Mouse (Mus musculus): ENCODE data around the gene Shld2. TPM values are rescaled to one million over a fixed set of nuclear protein-coding genes. Genes with fewer than 3 reads are reported as not detected.
"Not testable (repeated sequence)": the region's sequence is repeated elsewhere in the genome, so short reads cannot be mapped to it uniquely, and the experiment has no call there.

The Shld2 gene
- polyA plus RNA-seq, 1 experiment from 2014 or later = 11.8 TPM

- Histone ChIP-seq H3K9ac (ENCODE audit: low read depth, low read length) (no peak overlapping the region), H3K9me3 (replicated peaks; ENCODE audit: low read length) (no peaks in the 10 kb centered on the region), H3K27ac (no peak overlapping the region), H3K4me1 (replicated peaks; ENCODE audit: insufficient read depth, low read length) (no peaks in the 10 kb centered on the region; the same call in 1 of the 2 replicates), H3K36me3 (ENCODE audit: insufficient read depth, low read length) (no peaks in the 10 kb centered on the region), H3K4me3 (replicated peaks; ENCODE audit: low read depth, low read length) (no peak overlapping the region), H3K4me2 (ENCODE audit: low read length) (no peak overlapping the region), H3K27me3 (ENCODE audit: insufficient read depth, low read length) (no peaks in the 10 kb centered on the region)
- no peak for TF ChIP-seq CTCF (IDR thresholded peaks at IDR 0.05; ENCODE audit: low read depth)
- DNase-seq (ENCODE audit: low spot score) (no peak), ATAC-seq (replicated peaks; ENCODE audit: low FRiP score, low read depth) (no peak)
- 46% methylated on average over 4 of the region's 4 CpGs for WGBS
These were observed 30.6 kb downstream of the Shld2 start for GRCm38 (mm10) chr14:34279726-34280125.

GRCm38 (mm10) chr14:34275225-34275624 lies 35.1 kb downstream of the Shld2 start:
- ATAC-seq (replicated peaks; ENCODE audit: low FRiP score, low read depth) (peak; percentile 49; the same call in 1 of the 2 replicates), DNase-seq (ENCODE audit: low spot score) (no peak)
- no peaks in the 10 kb centered on the region for H3K36me3 ChIP-seq (ENCODE audit: insufficient read depth, low read length)
- no peak overlapping the region for H3K4me3 ChIP-seq (replicated peaks; ENCODE audit: low read depth, low read length)
- H3K9ac ChIP-seq (ENCODE audit: low read depth, low read length) = no peak overlapping the region
- no peaks in the 10 kb centered on the region for H3K9me3 ChIP-seq (replicated peaks; ENCODE audit: low read length)
- no peak for TF ChIP-seq CTCF (IDR thresholded peaks at IDR 0.05; ENCODE audit: low read depth)
- H3K4me1 ChIP-seq (replicated peaks; ENCODE audit: insufficient read depth, low read length) = no peaks in the 10 kb centered on the region; the same call in 1 of the 2 replicates
- H3K27ac ChIP-seq = no peak overlapping the region
- 65% methylated on average over 4 of the region's 4 CpGs for WGBS
- H3K27me3 ChIP-seq (ENCODE audit: insufficient read depth, low read length) = no peaks in the 10 kb centered on the region
- no peak overlapping the region for H3K4me2 ChIP-seq (ENCODE audit: low read length)

- ATAC-seq (replicated peaks; ENCODE audit: low FRiP score, low read depth) (no peak), DNase-seq (ENCODE audit: low spot score) (no peak)
- H3K4me3 ChIP-seq (replicated peaks; ENCODE audit: low read depth, low read length) = no peak overlapping the region
- H3K9me3 ChIP-seq (replicated peaks; ENCODE audit: low read length) = no peaks in the 10 kb centered on the region
- no peaks in the 10 kb centered on the region for H3K27me3 ChIP-seq (ENCODE audit: insufficient read depth, low read length)
- TF ChIP-seq CTCF (IDR thresholded peaks at IDR 0.05; ENCODE audit: low read depth) = no peak
- H3K36me3 ChIP-seq (ENCODE audit: insufficient read depth, low read length) = no peaks in the 10 kb centered on the region
- no peak overlapping the region for H3K4me2 ChIP-seq (ENCODE audit: low read length)
- H3K4me1 ChIP-seq (replicated peaks; ENCODE audit: insufficient read depth, low read length) = no peaks in the 10 kb centered on the region; the same call in 1 of the 2 replicates
- no peak overlapping the region for H3K9ac ChIP-seq (ENCODE audit: low read depth, low read length)
- no peak overlapping the region for H3K27ac ChIP-seq
- WGBS = 95% methylated on average over 3 of the region's 3 CpGs
These were observed 36.2 kb downstream of the Shld2 start for GRCm38 (mm10) chr14:34274141-34274540.

- no peak overlapping the region for H3K4me3 ChIP-seq (replicated peaks; ENCODE audit: low read depth, low read length)
- peak; percentile 87 for TF ChIP-seq CTCF (IDR thresholded peaks at IDR 0.05; ENCODE audit: low read depth)
- peak; percentile 79 for DNase-seq (ENCODE audit: low spot score)
These were observed 37.0 kb downstream of the Shld2 start for GRCm38 (mm10) chr14:34273280-34273679.

GRCm38 (mm10) chr14:34268046-34268445 lies 42.2 kb downstream of the Shld2 start:
- Histone ChIP-seq H3K4me3 (replicated peaks; ENCODE audit: low read depth, low read length) (no peak overlapping the region), H3K4me2 (ENCODE audit: low read length) (no peak overlapping the region), H3K9ac (ENCODE audit: low read depth, low read length) (no peak overlapping the region), H3K36me3 (ENCODE audit: insufficient read depth, low read length) (no peaks in the 10 kb centered on the region), H3K4me1 (replicated peaks; ENCODE audit: insufficient read depth, low read length) (no peaks in the 10 kb centered on the region; the same call in 1 of the 2 replicates), H3K9me3 (replicated peaks; ENCODE audit: low read length) (no peaks in the 10 kb centered on the region), H3K27ac (0 out of 2 replicates have a peak overlapping the region, but pooled peaks have one; percentile 1), H3K27me3 (ENCODE audit: insufficient read depth, low read length) (no peaks in the 10 kb centered on the region)
- no peak for TF ChIP-seq CTCF (IDR thresholded peaks at IDR 0.05; ENCODE audit: low read depth)
- ATAC-seq (replicated peaks; ENCODE audit: low FRiP score, low read depth) = no peak
- WGBS = 45% methylated on average over 9 of the region's 9 CpGs
- peak; percentile 33 for DNase-seq (ENCODE audit: low spot score)

More at GRCm38 (mm10) chr14:34273280-34273679, 37.0 kb downstream of the Shld2 start:
- no peaks in the 10 kb centered on the region for H3K36me3 ChIP-seq (ENCODE audit: insufficient read depth, low read length)
- H3K4me1 ChIP-seq (replicated peaks; ENCODE audit: insufficient read depth, low read length) = no peaks in the 10 kb centered on the region; the same call in 1 of the 2 replicates
- H3K27me3 ChIP-seq (ENCODE audit: insufficient read depth, low read length) = no peaks in the 10 kb centered on the region
- H3K9ac ChIP-seq (ENCODE audit: low read depth, low read length) = no peak overlapping the region
- H3K27ac ChIP-seq = no peak overlapping the region
- 41% methylated on average over 2 of the region's 2 CpGs for WGBS
- ATAC-seq (replicated peaks; ENCODE audit: low FRiP score, low read depth) = no peak
- no peaks in the 10 kb centered on the region for H3K9me3 ChIP-seq (replicated peaks; ENCODE audit: low read length)
- H3K4me2 ChIP-seq (ENCODE audit: low read length) = no peak overlapping the region

GRCm38 (mm10) chr14:34258525-34258924 lies 51.8 kb downstream of the Shld2 start:
- H3K9ac ChIP-seq (ENCODE audit: low read depth, low read length); H3K27me3 ChIP-seq (ENCODE audit: insufficient read depth, low read length); H3K36me3 ChIP-seq (ENCODE audit: insufficient read depth, low read length); ATAC-seq (replicated peaks; ENCODE audit: low FRiP score, low read depth); H3K27ac ChIP-seq; H3K4me3 ChIP-seq (replicated peaks; ENCODE audit: low read depth, low read length); H3K4me2 ChIP-seq (ENCODE audit: low read length); DNase-seq (ENCODE audit: low spot score); H3K9me3 ChIP-seq (replicated peaks; ENCODE audit: low read length); H3K4me1 ChIP-seq (replicated peaks; ENCODE audit: insufficient read depth, low read length): not testable (repeated sequence)
- WGBS = 67% methylated on average over 3 of the region's 3 CpGs

GRCm38 (mm10) chr14:34253261-34253660 lies 57.0 kb downstream of the Shld2 start:
- ATAC-seq (replicated peaks; ENCODE audit: low FRiP score, low read depth) (no peak), DNase-seq (ENCODE audit: low spot score) (no peak)
- Histone ChIP-seq H3K4me3 (replicated peaks; ENCODE audit: low read depth, low read length) (no peak overlapping the region), H3K9me3 (replicated peaks; ENCODE audit: low read length) (no peaks in the 10 kb centered on the region), H3K27me3 (ENCODE audit: insufficient read depth, low read length) (no peaks in the 10 kb centered on the region), H3K4me2 (ENCODE audit: low read length) (no peak overlapping the region), H3K36me3 (ENCODE audit: insufficient read depth, low read length) (no peaks in the 10 kb centered on the region), H3K4me1 (replicated peaks; ENCODE audit: insufficient read depth, low read length) (no peaks in the 10 kb centered on the region), H3K27ac (no peak overlapping the region), H3K9ac (ENCODE audit: low read depth, low read length) (no peak overlapping the region)
- WGBS = 87% methylated on average over 4 of the region's 4 CpGs
- TF ChIP-seq CTCF (IDR thresholded peaks at IDR 0.05; ENCODE audit: low read depth) = no peak
